Mouse (Mus musculus) CH12.LX (cell line): ENCODE results near the gene Esr1.

ENCODE experiments used
- CTCF ChIP-seq, 2 experiments: IDR thresholded peaks in 1 of 2; conservative IDR thresholded peaks in 1 of 2; 2 replicates each; pipeline ENCODE4 v1.5.1; 2011 to 2012; ENCODE audit warnings: low read depth in 2 of 2, low read length in 2 of 2, improper control_type of control experiment in 1 of 2, inconsistent platforms in 1 of 2, mild to moderate bottlenecking in 1 of 2, moderate library complexity in 1 of 2
- MEF2A ChIP-seq: IDR thresholded peaks from 2 replicates; pipeline ENCODE4 v1.6.1; 2014; ENCODE audit warnings: low read depth, mild to moderate bottlenecking, inconsistent platforms, low read length, improper control_type of control experiment, borderline replicate concordance
- POLR2A ChIP-seq: IDR thresholded peaks from 2 replicates; pipeline ENCODE4 v1.6.1; 2011; ENCODE audit warnings: low read depth, mild to moderate bottlenecking, improper control_type of control experiment, low read length

- no peak for TF ChIP-seq CTCF (conservative IDR thresholded peaks at IDR 0.05 in 1 of 2, IDR thresholded peaks at IDR 0.05 in 1 of 2; ENCODE audit: low read depth in 2 of 2, low read length in 2 of 2)
- TF ChIP-seq MEF2A, result no peak
- TF ChIP-seq POLR2A, result no peak
Observed at GRCm38 (mm10) chr10:4965768-4966167, 354.4 kb downstream of the Esr1 start.
